Mouse (Mus musculus): ENCODE measurements around the gene Ddah1. TPM values are rescaled to one million over a fixed set of nuclear protein-coding genes. Genes with fewer than 3 reads are reported as not detected.
A peak's percentile ranks its signal among the peaks of the same experiment; 100 is the strongest.

Ddah1 gene
- total and polyA plus RNA-seq, 2 experiments, result 43.1 to 80.8 TPM

DNA sequence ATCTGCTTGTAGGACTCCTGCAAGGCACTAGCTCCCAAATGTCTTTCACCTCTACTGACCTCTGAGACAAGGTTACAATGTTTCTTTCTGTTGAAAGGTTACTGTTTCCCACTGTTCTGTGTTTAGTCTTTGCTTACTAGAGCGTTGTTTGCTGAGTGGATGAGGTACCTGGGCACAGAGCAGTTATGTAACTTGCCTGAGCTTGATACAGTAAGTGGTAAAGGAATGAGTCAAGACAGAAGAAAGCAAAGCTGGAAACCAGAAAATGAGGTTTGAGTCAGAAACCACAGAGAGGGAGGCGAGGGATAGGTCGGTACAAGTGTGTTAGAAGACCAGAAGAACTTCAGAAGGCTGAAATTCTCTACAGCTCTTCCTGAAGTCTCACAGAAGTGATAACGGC lies 158.4 kb downstream of the Ddah1 start:
- H3K4me3 ChIP-seq (ENCODE audit: insufficient read depth, low read depth, low read length), result no peak overlapping the region
- peak; percentile 58 for DNase-seq (ENCODE audit: extremely low read depth, low read depth, low spot score)
- no peaks in the 10 kb centered on the region for H3K36me3 ChIP-seq (ENCODE audit: control insufficient read depth, insufficient read depth, low read length)
- no peaks in the 10 kb centered on the region for H3K27me3 ChIP-seq (ENCODE audit: control insufficient read depth, insufficient read depth, low read length)
- TF ChIP-seq CTCF (IDR thresholded peaks at IDR 0.05; ENCODE audit: low read depth, low read length), result no peak
- H3K4me1 ChIP-seq (ENCODE audit: control insufficient read depth, insufficient read depth, low read length), result peaks cover 11% of the 10 kb centered on the region
- no peak overlapping the region for H3K9ac ChIP-seq (ENCODE audit: low read depth, low read length)
- no peak overlapping the region for H3K27ac ChIP-seq (replicated peaks; ENCODE audit: insufficient read depth, low read depth, low read length)
- WGBS, result 73% methylated on average over 4 of the region's 4 CpGs
- H3K79me2 ChIP-seq (ENCODE audit: control insufficient read depth, insufficient read depth, low read length), result no peaks in the 10 kb centered on the region

DNA sequence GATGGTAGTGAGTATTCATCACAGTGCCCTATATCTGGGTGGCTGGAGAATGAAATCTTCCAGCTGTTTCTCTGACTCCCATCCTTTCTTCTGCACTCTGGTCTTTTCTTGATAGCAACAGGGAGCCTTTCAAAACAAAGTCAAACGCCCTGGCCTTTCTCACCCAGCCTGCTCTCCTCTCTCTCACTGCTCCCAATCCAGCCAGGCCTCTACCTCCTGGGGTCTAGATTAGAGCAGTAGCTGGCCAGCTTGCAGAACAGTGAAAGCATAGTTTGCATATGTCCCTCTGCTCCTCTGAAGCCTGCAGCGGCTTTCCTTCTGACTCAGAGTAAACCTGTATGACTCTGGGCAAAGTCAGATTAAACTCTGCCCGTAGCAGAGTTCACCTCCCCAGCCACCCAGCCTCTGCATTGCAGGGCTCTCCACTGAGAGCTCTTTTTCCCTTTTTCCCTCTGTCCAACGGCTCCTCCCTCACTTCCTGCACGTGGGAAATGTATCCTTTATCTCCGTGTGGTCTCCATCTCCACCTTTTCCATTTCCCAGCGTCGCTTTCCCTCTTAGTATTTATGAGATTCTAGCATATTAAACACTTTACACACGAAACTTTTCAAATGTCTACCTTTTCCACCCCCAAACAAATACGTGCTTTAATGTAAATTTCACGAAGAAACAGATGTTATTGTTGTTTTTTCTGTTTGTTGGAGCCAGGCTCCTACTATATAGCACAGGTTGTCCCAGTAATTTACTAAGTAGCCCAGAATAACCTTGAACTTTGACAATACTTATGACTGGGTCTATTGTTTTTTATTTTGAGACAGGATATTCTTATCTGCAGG lies 163.8 kb downstream of the Ddah1 start, which contains the start of gene Bcl10:
Gene Bcl10 (plus strand): TSS at position 786 of the 836 bp plus-strand sequence.
- 52% methylated on average over 11 of the region's 11 CpGs for WGBS
- H3K9ac ChIP-seq (ENCODE audit: low read depth, low read length), result peak within 1 kb of the TSS; percentile 58
- no peaks in the 10 kb centered on the region for H3K36me3 ChIP-seq (ENCODE audit: control insufficient read depth, insufficient read depth, low read length)
- no peak for DNase-seq (ENCODE audit: extremely low read depth, low read depth, low spot score)
- peak within 1 kb of the TSS; percentile 64 for H3K27ac ChIP-seq (replicated peaks; ENCODE audit: insufficient read depth, low read depth, low read length)
- TF ChIP-seq CTCF (IDR thresholded peaks at IDR 0.05; ENCODE audit: low read depth, low read length) (no peak), POLR2A (IDR thresholded peaks at IDR 0.05; ENCODE audit: extremely low read depth, insufficient read depth, low read length) (no peak)
- H3K79me2 ChIP-seq (ENCODE audit: control insufficient read depth, insufficient read depth, low read length), result peaks cover 10% of the 10 kb centered on the region; the same call in 1 of the 2 replicates
- peak within 1 kb of the TSS; percentile 16; the same call in 1 of the 2 replicates for H3K4me3 ChIP-seq (ENCODE audit: insufficient read depth, low read depth, low read length)
- no peaks in the 10 kb centered on the region for H3K27me3 ChIP-seq (ENCODE audit: control insufficient read depth, insufficient read depth, low read length)
- peaks cover 7% of the 10 kb centered on the region for H3K4me1 ChIP-seq (ENCODE audit: control insufficient read depth, insufficient read depth, low read length)

- TF ChIP-seq CTCF (IDR thresholded peaks at IDR 0.05; ENCODE audit: low read depth, low read length), result no peak
- TF ChIP-seq POLR2A (IDR thresholded peaks at IDR 0.05; ENCODE audit: extremely low read depth, insufficient read depth, low read length), result no peak
- DNase-seq (ENCODE audit: extremely low read depth, low read depth, low spot score), result no peak
- Histone ChIP-seq H3K27me3 (ENCODE audit: control insufficient read depth, insufficient read depth, low read length) (no peaks in the 10 kb centered on the region), H3K4me3 (ENCODE audit: insufficient read depth, low read depth, low read length) (no peak overlapping the region), H3K4me1 (ENCODE audit: control insufficient read depth, insufficient read depth, low read length) (peaks cover 7% of the 10 kb centered on the region), H3K9ac (ENCODE audit: low read depth, low read length) (no peak overlapping the region), H3K79me2 (ENCODE audit: control insufficient read depth, insufficient read depth, low read length) (peaks cover 13% of the 10 kb centered on the region; the same call in 1 of the 2 replicates), H3K27ac (replicated peaks; ENCODE audit: insufficient read depth, low read depth, low read length) (no peak overlapping the region), H3K36me3 (ENCODE audit: control insufficient read depth, insufficient read depth, low read length) (no peaks in the 10 kb centered on the region)
- 55% methylated on average over 3 of the region's 3 CpGs for WGBS
Measured at GRCm38 (mm10) chr3:145922971-145923370, 164.5 kb downstream of the Ddah1 start.

DNA sequence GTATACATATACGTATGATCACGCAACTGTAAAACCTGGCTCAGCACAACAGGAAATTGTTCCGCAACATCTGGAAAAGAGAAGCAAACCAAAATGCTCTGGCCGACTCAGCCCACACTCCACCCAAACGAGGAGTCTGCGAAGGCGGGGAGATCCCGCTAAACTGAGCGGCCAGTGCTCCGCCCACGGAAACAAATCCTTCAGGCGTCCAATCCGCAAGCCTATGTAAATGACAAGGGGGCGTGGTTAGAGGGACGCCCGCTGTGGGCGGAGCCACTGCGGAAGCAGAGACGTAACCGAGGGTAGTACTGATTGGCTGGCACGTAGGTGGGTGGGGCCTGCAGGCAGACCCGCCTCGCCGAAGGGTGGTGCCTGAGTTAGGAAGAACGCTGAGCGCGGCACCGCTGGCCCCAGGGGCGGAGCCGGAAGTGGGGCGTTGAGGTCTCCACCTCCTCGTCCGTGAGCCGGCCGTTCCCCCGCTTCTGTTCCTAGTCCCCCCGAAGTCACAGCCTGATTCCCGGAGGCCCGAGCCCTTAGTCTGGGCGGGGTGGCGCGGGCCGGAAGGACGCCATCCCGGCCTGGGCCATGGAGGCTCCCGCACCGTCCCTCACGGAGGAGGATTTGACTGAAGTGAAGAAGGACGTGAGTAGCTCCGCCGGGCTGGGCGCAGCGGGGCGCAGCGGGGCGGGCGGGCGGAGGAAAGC lies 165.6 kb downstream of the Ddah1 start:
- TF ChIP-seq POLR2A (IDR thresholded peaks at IDR 0.05; ENCODE audit: extremely low read depth, insufficient read depth, low read length), result peak; percentile 86
- TF ChIP-seq CTCF (IDR thresholded peaks at IDR 0.05; ENCODE audit: low read depth, low read length), result no peak
- H3K79me2 ChIP-seq (ENCODE audit: control insufficient read depth, insufficient read depth, low read length), result peaks cover 13% of the 10 kb centered on the region; the same call in 1 of the 2 replicates
- peak overlapping the region; percentile 79 for H3K27ac ChIP-seq (replicated peaks; ENCODE audit: insufficient read depth, low read depth, low read length)
- peaks cover 7% of the 10 kb centered on the region for H3K4me1 ChIP-seq (ENCODE audit: control insufficient read depth, insufficient read depth, low read length)
- DNase-seq (ENCODE audit: extremely low read depth, low read depth, low spot score), result peak; percentile 97
- under 1% methylated on average over 58 of the region's 58 CpGs for WGBS
- H3K4me3 ChIP-seq (ENCODE audit: insufficient read depth, low read depth, low read length), result peak overlapping the region; percentile 81
- H3K36me3 ChIP-seq (ENCODE audit: control insufficient read depth, insufficient read depth, low read length), result no peaks in the 10 kb centered on the region
- peak overlapping the region; percentile 90 for H3K9ac ChIP-seq (ENCODE audit: low read depth, low read length)
- H3K27me3 ChIP-seq (ENCODE audit: control insufficient read depth, insufficient read depth, low read length), result no peaks in the 10 kb centered on the region

DNA sequence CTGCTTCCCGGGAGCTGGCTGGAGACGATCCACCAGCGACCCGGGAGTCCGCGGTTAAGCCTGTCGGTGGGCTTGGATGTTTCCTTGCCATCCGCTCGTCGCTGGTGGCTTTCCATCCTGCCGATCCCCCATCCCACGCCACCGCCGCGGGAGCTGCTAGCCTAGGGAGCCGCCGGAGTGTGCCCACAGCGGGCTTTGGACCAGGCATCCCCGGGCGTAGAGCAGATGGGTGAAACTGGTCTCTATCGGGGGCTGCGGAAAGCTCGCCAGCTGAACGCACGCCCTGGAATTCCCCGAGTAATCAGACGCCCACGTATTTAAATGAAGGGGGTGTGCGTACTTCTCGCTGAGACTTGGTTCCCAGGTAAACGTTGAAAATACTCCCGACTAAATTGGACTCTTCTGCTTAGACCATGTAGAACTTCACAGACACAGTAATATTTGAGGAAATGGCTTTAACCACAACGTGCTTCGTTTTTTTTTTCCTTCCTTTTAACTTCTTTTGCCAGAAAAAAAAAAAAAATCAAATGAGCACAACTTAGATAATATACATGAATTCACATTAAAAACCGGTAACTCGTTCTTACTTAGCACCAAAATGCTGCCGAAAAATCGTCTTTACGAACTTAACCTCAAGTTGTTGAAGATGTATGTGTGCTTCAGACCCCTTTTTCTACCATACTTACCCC lies 166.3 kb downstream of the Ddah1 start:
- 3% methylated on average over 39 of the region's 39 CpGs for WGBS
- DNase-seq (ENCODE audit: extremely low read depth, low read depth, low spot score), result peak; percentile 48
- H3K9ac ChIP-seq (ENCODE audit: low read depth, low read length), result peak overlapping the region; percentile 90

More for the DNA sequence above, 166.3 kb downstream of the Ddah1 start:
- H3K79me2 ChIP-seq (ENCODE audit: control insufficient read depth, insufficient read depth, low read length), result peaks cover 13% of the 10 kb centered on the region; the same call in 1 of the 2 replicates
- peak overlapping the region; percentile 81 for H3K4me3 ChIP-seq (ENCODE audit: insufficient read depth, low read depth, low read length)
- no peaks in the 10 kb centered on the region for H3K27me3 ChIP-seq (ENCODE audit: control insufficient read depth, insufficient read depth, low read length)
- H3K4me1 ChIP-seq (ENCODE audit: control insufficient read depth, insufficient read depth, low read length), result peaks cover 7% of the 10 kb centered on the region
- no peak for TF ChIP-seq POLR2A (IDR thresholded peaks at IDR 0.05; ENCODE audit: extremely low read depth, insufficient read depth, low read length)
- no peak for TF ChIP-seq CTCF (IDR thresholded peaks at IDR 0.05; ENCODE audit: low read depth, low read length)
- H3K27ac ChIP-seq (replicated peaks; ENCODE audit: insufficient read depth, low read depth, low read length), result peak overlapping the region; percentile 79
- no peaks in the 10 kb centered on the region for H3K36me3 ChIP-seq (ENCODE audit: control insufficient read depth, insufficient read depth, low read length)
